Mouse (Mus musculus) stomach, postnatal 0 days (tissue): Measurements from ENCODE around the gene Sp9. TPM values are rescaled to one million over a fixed set of nuclear protein-coding genes. Genes with fewer than 3 reads are reported as not detected.

ENCODE experiments used
- ATAC-seq: fragments of 200-750 bp; cut with Nextera tagmentation; 2 replicates; pipeline ENCODE4 v1.8.0; 2017; ENCODE audit not compliant: low FRiP score, low TSS enrichment
- DNase-seq: peaks from one replicate; pipeline ENCODE4 v3.0.0-alpha.2; 2016; ENCODE audit warnings: low spot score
- H3K27ac ChIP-seq: fragments of 300-500 bp; sonication (generic); replicated peaks from 2 replicates; pipeline ENCODE4 v1.5.1; 2014; ENCODE audit warnings: mild to moderate bottlenecking, control low read depth
- H3K27me3 ChIP-seq: fragments of 300-500 bp; sonication (generic); 2 replicates; pipeline ENCODE4 v1.6.1; 2014; ENCODE audit warnings: low read length; ENCODE audit not compliant: control insufficient read depth, insufficient read depth
- H3K36me3 ChIP-seq: fragments of 300-500 bp; sonication (generic); 2 replicates; pipeline ENCODE4 v1.6.1; 2014; ENCODE audit warnings: low read length, mixed read lengths; ENCODE audit not compliant: control insufficient read depth, insufficient read depth
- H3K4me1 ChIP-seq: fragments of 300-500 bp; sonication (generic); replicated peaks from 2 replicates; pipeline ENCODE4 v1.6.1; 2014; ENCODE audit warnings: antibody characterized with exemption; ENCODE audit not compliant: control insufficient read depth, insufficient read depth
- H3K4me2 ChIP-seq: fragments of 300-500 bp; sonication (generic); replicated peaks from 2 replicates; pipeline ENCODE4 v1.6.1; 2014; ENCODE audit warnings: low read depth, mild to moderate bottlenecking, control low read depth, moderate library complexity
- H3K4me3 ChIP-seq: fragments of 300-500 bp; sonication (generic); 2 replicates; pipeline ENCODE4 v1.5.1; 2014; ENCODE audit warnings: low read depth, low read length, control low read depth
- H3K9ac ChIP-seq: fragments of 300-500 bp; sonication (generic); 2 replicates; pipeline ENCODE4 v1.6.1; 2014; ENCODE audit warnings: mild to moderate bottlenecking, low read length, control low read depth, mixed read lengths
- H3K9me3 ChIP-seq: fragments of 300-500 bp; sonication (generic); 2 replicates; pipeline ENCODE4 v1.6.1; 2016; ENCODE audit warnings: low read length; ENCODE audit not compliant: control insufficient read depth
- CTCF ChIP-seq: IDR thresholded peaks from 2 replicates; pipeline ENCODE4 v1.5.1; 2016; ENCODE audit warnings: antibody characterized with exemption, low read depth, mild to moderate bottlenecking, moderate library complexity
- EP300 ChIP-seq: optimal IDR thresholded peaks from 2 replicates; pipeline ENCODE3; 2016; ENCODE audit warnings: antibody characterized with exemption
- WGBS: fragments of 180-500 bp; shearing (Covaris S2); extraction: QIAGEN DNeasy Blood & Tissue Kit; methylation state at CpG from one replicate; pipeline ENCODE4 v1.1.7; 2014; 5-methylcytosine and 5-hydroxymethylcytosine counted together
- polyA plus RNA-seq: library from polyadenylated mRNA; unstranded; fragments of >200 nt; fragmentation: Nextera tagmentation; extraction: Ambion mirVana; gene quantifications from 2 replicates; pipeline ENCODE4 v1.2.1, GENCODE M21; 2015

Sp9 gene
- polyA plus RNA-seq, 1 experiment from 2014 or later, result not detected

- no peaks in the 10 kb centered on the region for H3K27me3 ChIP-seq
- ATAC-seq, result no peak
These were observed 26.4 kb downstream of the Sp9 start for GRCm38 (mm10) chr2:73298154-73298553.

GRCm38 (mm10) chr2:73298841-73299240 lies 27.1 kb downstream of the Sp9 start:
- Histone ChIP-seq H3K36me3 (peaks cover 9% of the 10 kb centered on the region), H3K4me2 (no peak overlapping the region), H3K27me3 (no peaks in the 10 kb centered on the region), H3K4me1 (no peaks in the 10 kb centered on the region), H3K9ac (no peak overlapping the region), H3K9me3 (no peaks in the 10 kb centered on the region), H3K27ac (no peak overlapping the region), H3K4me3 (no peak overlapping the region)
- 71% methylated on average over 3 of the region's 3 CpGs for WGBS
- TF ChIP-seq EP300 (no peak), CTCF (no peak)
- DNase-seq (no peak), ATAC-seq (no peak)

More at GRCm38 (mm10) chr2:73298154-73298553, 26.4 kb downstream of the Sp9 start:
- Histone ChIP-seq H3K27ac (no peak overlapping the region), H3K4me2 (no peak overlapping the region), H3K4me3 (no peak overlapping the region), H3K36me3 (peaks cover 9% of the 10 kb centered on the region), H3K9ac (no peak overlapping the region), H3K4me1 (no peaks in the 10 kb centered on the region), H3K9me3 (no peaks in the 10 kb centered on the region)
- DNase-seq, result no peak
- 93% methylated on average over 7 of the region's 7 CpGs for WGBS
- TF ChIP-seq EP300 (no peak), CTCF (no peak)

GRCm38 (mm10) chr2:73301979-73302378 lies 30.3 kb downstream of the Sp9 start:
- H3K27ac ChIP-seq, result no peak overlapping the region
- H3K9ac ChIP-seq, result no peak overlapping the region
- H3K4me1 ChIP-seq, result no peaks in the 10 kb centered on the region
- TF ChIP-seq CTCF, result no peak
- no peak overlapping the region for H3K4me3 ChIP-seq
- no peak overlapping the region for H3K4me2 ChIP-seq
- 45% methylated on average over 1 of the region's 1 CpGs for WGBS
- peaks cover 10% of the 10 kb centered on the region for H3K36me3 ChIP-seq
- no peak for ATAC-seq
- H3K9me3 ChIP-seq, result no peaks in the 10 kb centered on the region
- DNase-seq, result no peak
- H3K27me3 ChIP-seq, result no peaks in the 10 kb centered on the region

DNA sequence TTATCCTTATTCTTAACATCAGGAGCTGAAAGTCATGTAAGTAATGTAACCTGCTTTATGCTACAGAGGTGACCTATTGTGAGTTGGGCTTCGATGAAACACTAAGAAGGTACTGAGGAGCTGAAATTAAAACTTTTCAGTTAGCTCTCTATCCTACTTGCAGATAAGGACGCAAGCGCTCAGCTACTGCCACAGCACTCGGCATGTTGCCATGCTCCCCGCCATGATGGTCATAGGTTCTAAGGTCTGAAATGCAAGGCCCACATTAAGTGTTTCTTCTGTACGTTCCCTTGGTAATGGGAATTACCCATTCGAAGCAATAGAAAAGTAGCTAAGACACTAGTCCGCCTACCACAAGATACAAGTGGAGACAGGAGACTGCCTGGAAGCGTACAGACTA lies 31.0 kb downstream of the Sp9 start:
- H3K27me3 ChIP-seq, result no peaks in the 10 kb centered on the region
- WGBS, result 89% methylated on average over 9 of the region's 9 CpGs
- peaks cover 12% of the 10 kb centered on the region for H3K36me3 ChIP-seq
- ATAC-seq, result no peak
- H3K4me2 ChIP-seq, result no peak overlapping the region
- no peaks in the 10 kb centered on the region for H3K9me3 ChIP-seq
- no peak overlapping the region for H3K27ac ChIP-seq
- TF ChIP-seq EP300 (no peak), CTCF (no peak)
- H3K9ac ChIP-seq, result no peak overlapping the region
- H3K4me1 ChIP-seq, result no peaks in the 10 kb centered on the region
- DNase-seq, result no peak
- no peak overlapping the region for H3K4me3 ChIP-seq

DNA sequence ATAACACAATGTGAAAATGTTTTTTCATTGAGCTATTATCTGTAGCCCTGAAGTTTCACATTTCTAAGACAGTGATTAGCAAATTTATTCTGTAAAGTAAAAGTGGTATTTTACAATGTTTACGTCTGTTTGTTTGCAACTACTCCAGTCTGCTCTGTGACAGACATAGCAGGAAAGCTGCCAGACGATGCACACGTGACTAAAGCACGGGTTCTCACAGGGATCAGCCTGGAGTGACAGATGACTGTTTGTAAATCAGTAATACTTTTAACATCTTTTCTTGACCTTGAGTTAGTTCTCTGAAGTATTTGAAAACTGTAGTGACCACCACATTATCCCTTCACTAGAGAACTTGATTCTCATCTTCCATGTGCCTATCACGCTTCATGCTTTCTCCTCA lies 32.8 kb downstream of the Sp9 start:
- 78% methylated on average over 5 of the region's 5 CpGs for WGBS
- no peaks in the 10 kb centered on the region for H3K27me3 ChIP-seq
- no peak overlapping the region for H3K9ac ChIP-seq
- H3K36me3 ChIP-seq, result peaks cover 16% of the 10 kb centered on the region
- no peak overlapping the region for H3K4me3 ChIP-seq
- no peaks in the 10 kb centered on the region for H3K4me1 ChIP-seq
- no peak for DNase-seq
- no peak for ATAC-seq
- TF ChIP-seq CTCF, result no peak
- TF ChIP-seq EP300, result no peak
- no peak overlapping the region for H3K4me2 ChIP-seq
- no peak overlapping the region for H3K27ac ChIP-seq
- H3K9me3 ChIP-seq, result no peaks in the 10 kb centered on the region

GRCm38 (mm10) chr2:73306006-73306405 lies 34.3 kb downstream of the Sp9 start:
- no peaks in the 10 kb centered on the region for H3K27me3 ChIP-seq
- ATAC-seq (no peak), DNase-seq (no peak)
- no peak overlapping the region for H3K9ac ChIP-seq
- H3K36me3 ChIP-seq, result peaks cover 16% of the 10 kb centered on the region
- WGBS, result 92% methylated on average over 7 of the region's 7 CpGs
- H3K4me3 ChIP-seq, result no peak overlapping the region
- TF ChIP-seq EP300, result no peak
- no peak for TF ChIP-seq CTCF
- no peaks in the 10 kb centered on the region for H3K4me1 ChIP-seq
- H3K4me2 ChIP-seq, result no peak overlapping the region
- H3K9me3 ChIP-seq, result no peaks in the 10 kb centered on the region
- H3K27ac ChIP-seq, result no peak overlapping the region
